Mouse (Mus musculus): ENCODE measurements around the gene Msh4. TPM values are rescaled to one million over a fixed set of nuclear protein-coding genes. Genes with fewer than 3 reads are reported as not detected.

Gene Msh4
- total and polyA plus RNA-seq, 3 experiments: 0.14 to 0.42 (median 0.16) TPM

DNA sequence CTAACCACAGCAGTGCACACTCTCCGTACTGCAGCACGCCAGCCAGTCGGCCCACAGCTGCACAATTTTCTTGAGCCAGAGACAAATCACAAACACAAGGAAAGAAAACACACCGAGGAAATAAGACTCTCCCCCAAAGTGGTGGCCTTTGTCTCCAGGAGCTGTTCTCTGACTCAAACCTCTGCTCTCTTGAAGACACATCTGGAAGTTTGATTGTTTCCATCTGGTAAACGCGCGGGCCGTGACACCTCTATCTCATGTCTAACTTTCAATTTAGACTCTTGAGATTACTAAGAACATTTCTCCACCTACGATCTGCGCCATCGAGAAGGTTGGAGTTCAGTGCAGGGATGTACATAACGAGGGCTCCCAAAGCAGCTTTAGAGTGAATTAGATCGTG, 97.5 kb downstream of the Msh4 start:
- Histone ChIP-seq H3K9ac (ENCODE audit: insufficient read depth, low read depth) (no peak overlapping the region), H3K4me2 (ENCODE audit: insufficient read depth, low read depth, poor library complexity, severe bottlenecking) (no peak overlapping the region), H3K27ac (ENCODE audit: insufficient read depth, low read depth) (no peak overlapping the region), H3K9me3 (replicated peaks; ENCODE audit: low read length) (no peaks in the 10 kb centered on the region), H3K79me2 (replicated peaks; ENCODE audit: control insufficient read depth, extremely low read depth, insufficient read depth, poor library complexity, severe bottlenecking) (no peaks in the 10 kb centered on the region), H3K36me3 (replicated peaks in 1 of 2; ENCODE audit: control insufficient read depth in 1 of 2, insufficient read depth in 1 of 2, low read length in 1 of 2) (no peaks in the 10 kb centered on the region), H3K4me1 (ENCODE audit: control insufficient read depth in 1 of 2, insufficient read depth in 2 of 2) (peaks cover 3 to 30% of the 10 kb centered on the region in 2 experiments; a peak in 3 of 4 replicates), H3K27me3 (replicated peaks) (no peaks in the 10 kb centered on the region), H3K4me3 (replicated peaks in 1 of 3; ENCODE audit: low read depth in 2 of 3, low read length in 2 of 3, poor library complexity in 1 of 3) (no peak overlapping the region)
- in situ Hi-C loops (cut with MboI; ENCODE audit: low pct_ligation_motif_present, low pct_unique_long_range_greater_than_20kb, low sequenced_read_pairs) (no loop called here), dilution Hi-C loops (cut with MboI; ENCODE audit: extremely low pct_ligation_motif_present, extremely low pct_unique_long_range_greater_than_20kb, low sequenced_read_pairs) (loop anchor here (25.0 kb wide), 1 partner anchor 146 kb away; no protein-coding TSS in a partner anchor)
- no peak for TF ChIP-seq RAD21 (IDR thresholded peaks at IDR 0.05; ENCODE audit: low read depth, low read length)
- no peak for TF ChIP-seq UBTF (IDR thresholded peaks at IDR 0.05; ENCODE audit: low read depth, low read length)
- no peak for TF ChIP-seq ETS1 (conservative IDR thresholded peaks at IDR 0.05; ENCODE audit: low read depth, low read length)
- no peak for TF ChIP-seq RCOR1 (conservative IDR thresholded peaks at IDR 0.05; ENCODE audit: low read depth, low read length)
- no peak for TF ChIP-seq SIN3A (IDR thresholded peaks at IDR 0.05; ENCODE audit: low read length)
- TF ChIP-seq MEF2A (IDR thresholded peaks at IDR 0.05; ENCODE audit: borderline replicate concordance, low read depth, low read length): no peak
- TF ChIP-seq MYC (IDR thresholded peaks at IDR 0.05; ENCODE audit: low read depth, low read length): no peak
- no peak for TF ChIP-seq MAFK (IDR thresholded peaks at IDR 0.05; ENCODE audit: insufficient replicate concordance, low read length)
- no peak for TF ChIP-seq CHD2 (IDR thresholded peaks at IDR 0.05; ENCODE audit: low read length)
- TF ChIP-seq IRF4 (IDR thresholded peaks at IDR 0.05; ENCODE audit: low read depth, low read length): no peak
- no peak for TF ChIP-seq CTCF (conservative IDR thresholded peaks at IDR 0.05 in 1 of 2, IDR thresholded peaks at IDR 0.05 in 1 of 2; ENCODE audit: low read depth in 2 of 2, low read length in 2 of 2)
- TF ChIP-seq NRF1 (IDR thresholded peaks at IDR 0.05; ENCODE audit: low read depth, low read length): no peak
- no peak for TF ChIP-seq MXI1 (IDR thresholded peaks at IDR 0.05; ENCODE audit: low read depth, low read length)
- no peak for DNase-seq (ENCODE audit: extremely low read depth)

DNA sequence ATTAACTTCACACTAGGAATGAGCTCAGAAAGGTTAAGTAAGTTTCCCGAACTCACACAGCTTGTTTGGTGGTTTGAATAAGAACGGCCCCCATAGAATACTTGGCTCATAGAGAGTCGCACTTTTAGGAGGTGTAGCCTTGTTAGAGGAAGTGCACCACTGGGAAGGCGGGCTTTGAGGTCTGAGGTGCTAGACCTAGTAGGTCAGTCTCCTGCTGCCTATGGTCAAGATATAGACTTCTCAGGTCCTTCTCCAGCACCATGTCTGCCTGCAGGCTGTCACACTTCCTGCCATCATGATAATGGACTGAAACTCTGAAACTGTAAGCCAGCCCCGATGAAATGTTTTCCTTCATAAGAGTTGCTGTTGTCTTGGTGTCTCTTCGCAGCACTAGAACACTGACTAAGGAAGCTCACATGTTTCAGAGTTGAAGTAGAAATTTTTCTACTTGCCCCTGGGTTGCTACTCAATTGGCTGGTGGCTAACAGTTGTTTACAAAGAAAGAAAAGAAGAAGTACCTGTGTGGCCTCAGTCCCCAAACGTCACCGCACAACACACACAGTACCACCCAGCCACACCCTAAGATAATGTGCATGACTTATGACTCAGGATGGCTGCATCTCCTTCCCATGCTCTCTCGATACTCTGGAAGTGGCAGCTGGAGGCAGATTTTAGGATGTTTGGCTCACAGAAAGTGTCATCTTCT, 98.3 kb downstream of the Msh4 start:
- Histone ChIP-seq H3K4me2 (ENCODE audit: insufficient read depth, low read depth, poor library complexity, severe bottlenecking) (no peak overlapping the region), H3K27me3 (replicated peaks) (no peaks in the 10 kb centered on the region), H3K27ac (ENCODE audit: insufficient read depth, low read depth) (no peak overlapping the region), H3K4me3 (replicated peaks in 1 of 3; ENCODE audit: low read depth in 2 of 3, low read length in 2 of 3, poor library complexity in 1 of 3) (no peak overlapping the region), H3K4me1 (ENCODE audit: control insufficient read depth in 1 of 2, insufficient read depth in 2 of 2) (peaks cover 3 to 25% of the 10 kb centered on the region in 2 experiments; a peak in 3 of 4 replicates), H3K9ac (ENCODE audit: insufficient read depth, low read depth) (no peak overlapping the region), H3K9me3 (replicated peaks; ENCODE audit: low read length) (no peaks in the 10 kb centered on the region), H3K36me3 (replicated peaks in 1 of 2; ENCODE audit: control insufficient read depth in 1 of 2, insufficient read depth in 1 of 2, low read length in 1 of 2) (no peaks in the 10 kb centered on the region), H3K79me2 (replicated peaks; ENCODE audit: control insufficient read depth, extremely low read depth, insufficient read depth, poor library complexity, severe bottlenecking) (no peaks in the 10 kb centered on the region)
- dilution Hi-C loops (cut with MboI; ENCODE audit: extremely low pct_ligation_motif_present, extremely low pct_unique_long_range_greater_than_20kb, low sequenced_read_pairs): loop anchor here (25.0 kb wide), 1 partner anchor 145 kb away; no protein-coding TSS in a partner anchor
- DNase-seq (ENCODE audit: extremely low read depth): no peak
- TF ChIP-seq ZNF384 (IDR thresholded peaks at IDR 0.05; ENCODE audit: low read depth, low read length) (no peak), GABPA (IDR thresholded peaks at IDR 0.05; ENCODE audit: insufficient replicate concordance, low read depth, low read length) (no peak), JUN (IDR thresholded peaks at IDR 0.05; ENCODE audit: insufficient read depth, low read depth, low read length) (no peak), ELF1 (IDR thresholded peaks at IDR 0.05; ENCODE audit: low read depth, low read length) (no peak), ZKSCAN1 (IDR thresholded peaks at IDR 0.05; ENCODE audit: borderline replicate concordance, low read depth, low read length) (no peak)
- in situ Hi-C loops (cut with MboI; ENCODE audit: low pct_ligation_motif_present, low pct_unique_long_range_greater_than_20kb, low sequenced_read_pairs): no loop called here

Other genes starting within 250 kb of the Msh4 start
- 0.08 and 0.13 TPM in 2 replicates for gene St6galnac3, start 181.0 kb downstream of the Msh4 start, total RNA-seq (2012; rRNA removed)
- gene St6galnac3, start 181.0 kb downstream of the Msh4 start, total RNA-seq (2014; rRNA removed): 0.38 and 0.43 TPM in 2 replicates
- gene St6galnac3, start 181.0 kb downstream of the Msh4 start, polyA plus RNA-seq (2012; ENCODE audit: insufficient read length, low read depth): 0.25 and 1.1 TPM in 2 replicates
- 0.13 TPM in 2 replicates for gene Asb17, start 61.9 kb downstream of the Msh4 start, total RNA-seq (2012; rRNA removed)
- not detected in 2 replicates for gene Asb17, start 61.9 kb downstream of the Msh4 start, total RNA-seq (2014; rRNA removed)
- 0.27 TPM in 1 of 2 replicates, not detected in the other for gene Asb17, start 61.9 kb downstream of the Msh4 start, polyA plus RNA-seq (2012; ENCODE audit: insufficient read length, low read depth)
- gene Rabggtb, start 6.9 kb upstream of the Msh4 start, total RNA-seq (2012; rRNA removed): 223 and 255 TPM in 2 replicates
- 316 and 370 TPM in 2 replicates for gene Rabggtb, start 6.9 kb upstream of the Msh4 start, total RNA-seq (2014; rRNA removed)
- 243 and 256 TPM in 2 replicates for gene Rabggtb, start 6.9 kb upstream of the Msh4 start, polyA plus RNA-seq (2012; ENCODE audit: insufficient read length, low read depth)
- gene Acadm, start 38.5 kb upstream of the Msh4 start, total RNA-seq (2012; rRNA removed): 78.5 and 111 TPM in 2 replicates
- gene Acadm, start 38.5 kb upstream of the Msh4 start, total RNA-seq (2014; rRNA removed): 224 and 249 TPM in 2 replicates
- gene Acadm, start 38.5 kb upstream of the Msh4 start, polyA plus RNA-seq (2012; ENCODE audit: insufficient read length, low read depth): 199 and 240 TPM in 2 replicates
- gene Slc44a5, start 67.3 kb upstream of the Msh4 start, total RNA-seq (2012; rRNA removed): not detected in 2 replicates
- gene Slc44a5, start 67.3 kb upstream of the Msh4 start, total RNA-seq (2014; rRNA removed): not detected in 2 replicates
- gene Slc44a5, start 67.3 kb upstream of the Msh4 start, polyA plus RNA-seq (2012; ENCODE audit: insufficient read length, low read depth): not detected in 2 replicates